Mouse (Mus musculus) frontal cortex, postnatal 14 days (tissue): ENCODE data around the gene Psmd9.
A peak's percentile ranks its signal among the peaks of the same experiment; 100 is the strongest.

ENCODE experiments used
- DNase-seq, 2 experiments: peaks; one replicate each; pipeline ENCODE4 v3.0.0; 2022; ENCODE audit warnings: low spot score in 2 of 2

Gene Psmd9

GRCm38 (mm10) chr5:123149451-123150400, 19.5 kb upstream of the Psmd9 start:
- DNase-seq, result peak; percentile 81 to 88

GRCm38 (mm10) chr5:123150641-123151040, 18.6 kb upstream of the Psmd9 start:
- no peak for DNase-seq

GRCm38 (mm10) chr5:123151077-123151476, 18.1 kb upstream of the Psmd9 start:
- DNase-seq, result no peak

GRCm38 (mm10) chr5:123151707-123152362, 17.4 kb upstream of the Psmd9 start:
- no peak for DNase-seq

GRCm38 (mm10) chr5:123152901-123153300, 16.3 kb upstream of the Psmd9 start:
- DNase-seq, result no peak

- DNase-seq, result peak in 1 of 2 experiments; percentile 50
Observed at GRCm38 (mm10) chr5:123155425-123155824, 13.8 kb upstream of the Psmd9 start.

- no peak for DNase-seq
Observed at GRCm38 (mm10) chr5:123156763-123157162, 12.4 kb upstream of the Psmd9 start.

- DNase-seq, result no peak
Observed at GRCm38 (mm10) chr5:123157972-123158371, 11.2 kb upstream of the Psmd9 start.

GRCm38 (mm10) chr5:123159446-123159845, 9.8 kb upstream of the Psmd9 start:
- no peak for DNase-seq

GRCm38 (mm10) chr5:123159866-123160265, 9.3 kb upstream of the Psmd9 start:
- no peak for DNase-seq

GRCm38 (mm10) chr5:123160341-123160740, 8.9 kb upstream of the Psmd9 start:
- no peak for DNase-seq

- DNase-seq, result no peak
Observed at GRCm38 (mm10) chr5:123162942-123163341, 6.3 kb upstream of the Psmd9 start.

GRCm38 (mm10) chr5:123166437-123166836, 2.8 kb upstream of the Psmd9 start:
- DNase-seq, result no peak

GRCm38 (mm10) chr5:123167591-123167990, 1.6 kb upstream of the Psmd9 start:
- DNase-seq, result no peak

GRCm38 (mm10) chr5:123170365-123170764, 1.2 kb downstream of the Psmd9 start:
- DNase-seq, result no peak

GRCm38 (mm10) chr5:123171646-123172350, 2.6 kb downstream of the Psmd9 start:
- DNase-seq, result peak; percentile 69 to 81

- DNase-seq, result no peak
Observed at GRCm38 (mm10) chr5:123178792-123179191, 9.6 kb downstream of the Psmd9 start.

GRCm38 (mm10) chr5:123180390-123180789, 11.2 kb downstream of the Psmd9 start:
- no peak for DNase-seq

- no peak for DNase-seq
Observed at GRCm38 (mm10) chr5:123181536-123181935, 12.3 kb downstream of the Psmd9 start.

GRCm38 (mm10) chr5:123182651-123183050, 13.4 kb downstream of the Psmd9 start, which contains the start of gene Hpd:
Hpd (minus strand) TSS chr5:123182727.
- DNase-seq, result no peak

- DNase-seq, result no peak
Observed at GRCm38 (mm10) chr5:123185966-123186365, 16.8 kb downstream of the Psmd9 start.

GRCm38 (mm10) chr5:123187306-123187705, 18.1 kb downstream of the Psmd9 start:
- no peak for DNase-seq
